Mouse (Mus musculus) liver, embryonic 16.5 days (tissue): ENCODE data around the gene Ss18l1. TPM values are rescaled to one million over a fixed set of nuclear protein-coding genes. Genes with fewer than 3 reads are reported as not detected.

Experiments used
- ATAC-seq: fragments of 200-750 bp; cut with Nextera tagmentation; 2 replicates; pipeline ENCODE4 v1.8.0; 2017; ENCODE audit warnings: low read depth, mild to moderate bottlenecking, moderate number of reproducible peaks, moderate library complexity
- H3K27ac ChIP-seq: fragments of 300-500 bp; sonication (generic); 2 replicates; pipeline ENCODE4 v1.5.1; 2014; ENCODE audit warnings: mild to moderate bottlenecking, low read length
- H3K27me3 ChIP-seq: fragments of 300-500 bp; sonication (generic); 2 replicates; pipeline ENCODE4 v1.6.1; 2014; ENCODE audit warnings: low read depth, low read length, mixed read lengths; ENCODE audit not compliant: control insufficient read depth, insufficient read depth
- H3K36me3 ChIP-seq: fragments of 300-500 bp; sonication (generic); 2 replicates; pipeline ENCODE4 v1.6.1; 2014; ENCODE audit warnings: mild to moderate bottlenecking; ENCODE audit not compliant: control insufficient read depth, insufficient read depth
- H3K4me1 ChIP-seq: fragments of 300-500 bp; sonication (generic); 2 replicates; pipeline ENCODE4 v1.6.1; 2014; ENCODE audit warnings: low read depth, low read length, mixed read lengths; ENCODE audit not compliant: control insufficient read depth
- H3K4me2 ChIP-seq: fragments of 300-500 bp; sonication (generic); 2 replicates; pipeline ENCODE4 v1.6.1; 2014; ENCODE audit warnings: low read depth, low read length, mixed read lengths
- H3K4me3 ChIP-seq: fragments of 300-500 bp; sonication (generic); 2 replicates; pipeline ENCODE4 v1.5.1; 2014; ENCODE audit warnings: low read depth, mild to moderate bottlenecking, low read length
- H3K9ac ChIP-seq: fragments of 300-500 bp; sonication (generic); 2 replicates; pipeline ENCODE4 v1.6.1; 2014; ENCODE audit warnings: low read depth, low read length
- H3K9me3 ChIP-seq: fragments of 300-500 bp; sonication (generic); replicated peaks from 2 replicates; pipeline ENCODE4 v1.6.1; 2016; ENCODE audit warnings: low read length; ENCODE audit not compliant: control insufficient read depth
- WGBS: fragments of 180-500 bp; shearing (Covaris S2); extraction: QIAGEN DNeasy Blood & Tissue Kit; methylation state at CpG from one replicate; pipeline ENCODE4 v1.1.7; 2014; ENCODE audit not compliant: insufficient replicate concordance; 5-methylcytosine and 5-hydroxymethylcytosine counted together
- polyA plus RNA-seq: library from polyadenylated mRNA; unstranded; fragments of >200 nt; fragmentation: Nextera tagmentation; extraction: Ambion mirVana; gene quantifications from 2 replicates; pipeline ENCODE4 v1.2.1, GENCODE M21; 2015

The Ss18l1 gene
- polyA plus RNA-seq, 1 experiment from 2014 or later = 1.1 TPM

- H3K4me1 ChIP-seq = peaks cover 11% of the 10 kb centered on the region
- no peak for ATAC-seq
- no peak overlapping the region for H3K4me2 ChIP-seq
- 82% methylated on average over 6 of the region's 6 CpGs for WGBS
- no peaks in the 10 kb centered on the region for H3K27me3 ChIP-seq
- no peak overlapping the region for H3K4me3 ChIP-seq
- no peaks in the 10 kb centered on the region for H3K9me3 ChIP-seq
- H3K27ac ChIP-seq = no peak overlapping the region
- H3K36me3 ChIP-seq = peaks cover 48% of the 10 kb centered on the region
- H3K9ac ChIP-seq = no peak overlapping the region
These were observed 11.0 kb upstream of the Ss18l1 start for GRCm38 (mm10) chr2:180031270-180031669.

GRCm38 (mm10) chr2:180032925-180033324, 9.4 kb upstream of the Ss18l1 start:
- Histone ChIP-seq H3K27me3 (no peaks in the 10 kb centered on the region), H3K9me3 (no peaks in the 10 kb centered on the region), H3K9ac (no peak overlapping the region), H3K4me3 (no peak overlapping the region), H3K4me1 (no peaks in the 10 kb centered on the region), H3K36me3 (peaks cover 63% of the 10 kb centered on the region), H3K4me2 (no peak overlapping the region), H3K27ac (no peak overlapping the region)
- ATAC-seq = no peak
- 65% methylated on average over 3 of the region's 3 CpGs for WGBS

- Histone ChIP-seq H3K27me3 (no peaks in the 10 kb centered on the region), H3K9ac (no peak overlapping the region), H3K4me1 (no peaks in the 10 kb centered on the region), H3K27ac (no peak overlapping the region), H3K36me3 (peaks cover 72% of the 10 kb centered on the region), H3K4me2 (no peak overlapping the region), H3K9me3 (no peaks in the 10 kb centered on the region), H3K4me3 (no peak overlapping the region)
- WGBS = 66% methylated on average over 3 of the region's 3 CpGs
- no peak for ATAC-seq
These were observed 8.4 kb upstream of the Ss18l1 start for GRCm38 (mm10) chr2:180033956-180034355.

- H3K27ac ChIP-seq = no peak overlapping the region
- H3K27me3 ChIP-seq = no peaks in the 10 kb centered on the region
- H3K4me3 ChIP-seq = no peak overlapping the region
- no peaks in the 10 kb centered on the region for H3K9me3 ChIP-seq
- WGBS = 57% methylated on average over 5 of the region's 5 CpGs
- no peak overlapping the region for H3K4me2 ChIP-seq
- no peak overlapping the region for H3K9ac ChIP-seq
- H3K36me3 ChIP-seq = peaks cover 72% of the 10 kb centered on the region
- ATAC-seq = no peak
- H3K4me1 ChIP-seq = no peaks in the 10 kb centered on the region; the same call in 1 of the 2 replicates
These were observed 7.6 kb upstream of the Ss18l1 start for GRCm38 (mm10) chr2:180034753-180035152.

GRCm38 (mm10) chr2:180040406-180040805, 1.9 kb upstream of the Ss18l1 start:
- Histone ChIP-seq H3K4me2 (peak overlapping the region; percentile 100), H3K4me1 (peaks cover 26% of the 10 kb centered on the region), H3K27me3 (peaks cover 5% of the 10 kb centered on the region; the same call in 1 of the 2 replicates), H3K27ac (peak overlapping the region; percentile 58; the same call in 1 of the 2 replicates), H3K4me3 (peak overlapping the region; percentile 95; the same call in 1 of the 2 replicates), H3K36me3 (peaks cover 35% of the 10 kb centered on the region), H3K9me3 (no peaks in the 10 kb centered on the region), H3K9ac (0 out of 2 replicates have a peak overlapping the region, but pooled peaks have one; percentile 18)
- 39% methylated on average over 6 of the region's 6 CpGs for WGBS
- ATAC-seq = no peak

GRCm38 (mm10) chr2:180041577-180042255, 593 bp upstream of the Ss18l1 start:
- under 1% methylated on average over 66 of the region's 66 CpGs for WGBS
- Histone ChIP-seq H3K4me1 (peaks cover 26% of the 10 kb centered on the region), H3K4me2 (peak overlapping the region; percentile 100)

GRCm38 (mm10) chr2:180042858-180043515, 678 bp downstream of the Ss18l1 start:
- peaks cover 5% of the 10 kb centered on the region; the same call in 1 of the 2 replicates for H3K27me3 ChIP-seq
- H3K4me3 ChIP-seq = peak overlapping the region; percentile 95
- no peak for ATAC-seq
- H3K4me1 ChIP-seq = peaks cover 26% of the 10 kb centered on the region
- H3K27ac ChIP-seq = peak overlapping the region; percentile 69
- peaks cover 12% of the 10 kb centered on the region for H3K36me3 ChIP-seq
- no peaks in the 10 kb centered on the region for H3K9me3 ChIP-seq
- WGBS = under 1% methylated on average over 64 of the region's 66 CpGs
- peak overlapping the region; percentile 93 for H3K9ac ChIP-seq
- peak overlapping the region; percentile 100 for H3K4me2 ChIP-seq

More at GRCm38 (mm10) chr2:180041577-180042255, 593 bp upstream of the Ss18l1 start:
- peak overlapping the region; percentile 93 for H3K9ac ChIP-seq
- H3K9me3 ChIP-seq = no peaks in the 10 kb centered on the region
- peaks cover 5% of the 10 kb centered on the region; the same call in 1 of the 2 replicates for H3K27me3 ChIP-seq
- peak overlapping the region; percentile 95 for H3K4me3 ChIP-seq
- peak overlapping the region; percentile 94 for H3K27ac ChIP-seq
- peak; percentile 53 for ATAC-seq
- peaks cover 24% of the 10 kb centered on the region for H3K36me3 ChIP-seq

GRCm38 (mm10) chr2:180045283-180045682, 3.0 kb downstream of the Ss18l1 start:
- Histone ChIP-seq H3K4me1 (peaks cover 21% of the 10 kb centered on the region), H3K4me2 (no peak overlapping the region), H3K9me3 (no peaks in the 10 kb centered on the region), H3K27ac (no peak overlapping the region), H3K36me3 (no peaks in the 10 kb centered on the region), H3K27me3 (peaks cover 5% of the 10 kb centered on the region; the same call in 1 of the 2 replicates), H3K9ac (no peak overlapping the region), H3K4me3 (no peak overlapping the region)
- WGBS = 39% methylated on average over 4 of the region's 4 CpGs
- ATAC-seq = no peak

- no peak for ATAC-seq
- Histone ChIP-seq H3K9ac (no peak overlapping the region), H3K4me1 (peaks cover 10% of the 10 kb centered on the region), H3K4me3 (no peak overlapping the region), H3K4me2 (no peak overlapping the region), H3K27me3 (peaks cover 5% of the 10 kb centered on the region; the same call in 1 of the 2 replicates), H3K9me3 (no peaks in the 10 kb centered on the region), H3K27ac (no peak overlapping the region), H3K36me3 (no peaks in the 10 kb centered on the region)
- WGBS = 68% methylated on average over 3 of the region's 3 CpGs
These were observed 5.3 kb downstream of the Ss18l1 start for GRCm38 (mm10) chr2:180047580-180047979.
